Mouse (Mus musculus) liver, embryonic 16.5 days (tissue): ENCODE data around the gene Klf12. TPM values are rescaled to one million over a fixed set of nuclear protein-coding genes. Genes with fewer than 3 reads are reported as not detected.

Source experiments
- ATAC-seq: fragments of 200-750 bp; cut with Nextera tagmentation; 2 replicates; pipeline ENCODE4 v1.8.0; 2017; ENCODE audit warnings: low read depth, mild to moderate bottlenecking, moderate number of reproducible peaks, moderate library complexity
- H3K27ac ChIP-seq: fragments of 300-500 bp; sonication (generic); 2 replicates; pipeline ENCODE4 v1.5.1; 2014; ENCODE audit warnings: mild to moderate bottlenecking, low read length
- H3K27me3 ChIP-seq: fragments of 300-500 bp; sonication (generic); 2 replicates; pipeline ENCODE4 v1.6.1; 2014; ENCODE audit warnings: low read depth, low read length, mixed read lengths; ENCODE audit not compliant: control insufficient read depth, insufficient read depth
- H3K36me3 ChIP-seq: fragments of 300-500 bp; sonication (generic); 2 replicates; pipeline ENCODE4 v1.6.1; 2014; ENCODE audit warnings: mild to moderate bottlenecking; ENCODE audit not compliant: control insufficient read depth, insufficient read depth
- H3K4me1 ChIP-seq: fragments of 300-500 bp; sonication (generic); 2 replicates; pipeline ENCODE4 v1.6.1; 2014; ENCODE audit warnings: low read depth, low read length, mixed read lengths; ENCODE audit not compliant: control insufficient read depth
- H3K4me2 ChIP-seq: fragments of 300-500 bp; sonication (generic); 2 replicates; pipeline ENCODE4 v1.6.1; 2014; ENCODE audit warnings: low read depth, low read length, mixed read lengths
- H3K4me3 ChIP-seq: fragments of 300-500 bp; sonication (generic); 2 replicates; pipeline ENCODE4 v1.5.1; 2014; ENCODE audit warnings: low read depth, mild to moderate bottlenecking, low read length
- H3K9ac ChIP-seq: fragments of 300-500 bp; sonication (generic); 2 replicates; pipeline ENCODE4 v1.6.1; 2014; ENCODE audit warnings: low read depth, low read length
- H3K9me3 ChIP-seq: fragments of 300-500 bp; sonication (generic); replicated peaks from 2 replicates; pipeline ENCODE4 v1.6.1; 2016; ENCODE audit warnings: low read length; ENCODE audit not compliant: control insufficient read depth
- WGBS: fragments of 180-500 bp; shearing (Covaris S2); extraction: QIAGEN DNeasy Blood & Tissue Kit; methylation state at CpG from one replicate; pipeline ENCODE4 v1.1.7; 2014; ENCODE audit not compliant: insufficient replicate concordance; 5-methylcytosine and 5-hydroxymethylcytosine counted together
- polyA plus RNA-seq: library from polyadenylated mRNA; unstranded; fragments of >200 nt; fragmentation: Nextera tagmentation; extraction: Ambion mirVana; gene quantifications from 2 replicates; pipeline ENCODE4 v1.2.1, GENCODE M21; 2015

Klf12 gene
- polyA plus RNA-seq, 1 experiment from 2014 or later: 7.4 TPM

- Histone ChIP-seq H3K9me3 (no peaks in the 10 kb centered on the region), H3K4me3 (no peak overlapping the region), H3K27me3 (no peaks in the 10 kb centered on the region), H3K27ac (no peak overlapping the region), H3K36me3 (no peaks in the 10 kb centered on the region), H3K4me1 (no peaks in the 10 kb centered on the region), H3K9ac (no peak overlapping the region), H3K4me2 (no peak overlapping the region)
- 10% methylated on average over 4 of the region's 4 CpGs for WGBS
- ATAC-seq: no peak
Observed at GRCm38 (mm10) chr14:99931879-99932278, 352.6 kb downstream of the Klf12 start.

GRCm38 (mm10) chr14:99911912-99912311, 372.6 kb downstream of the Klf12 start:
- H3K9me3 ChIP-seq: no peaks in the 10 kb centered on the region
- no peaks in the 10 kb centered on the region for H3K4me1 ChIP-seq
- no peaks in the 10 kb centered on the region for H3K27me3 ChIP-seq
- no peak overlapping the region for H3K4me3 ChIP-seq
- H3K27ac ChIP-seq: no peak overlapping the region
- WGBS: 57% methylated on average over 3 of the region's 3 CpGs
- H3K36me3 ChIP-seq: no peaks in the 10 kb centered on the region
- H3K9ac ChIP-seq: no peak overlapping the region
- no peak for ATAC-seq
- no peak overlapping the region for H3K4me2 ChIP-seq

- Histone ChIP-seq H3K9ac (no peak overlapping the region), H3K4me1 (no peaks in the 10 kb centered on the region), H3K9me3 (no peaks in the 10 kb centered on the region), H3K4me2 (no peak overlapping the region), H3K4me3 (no peak overlapping the region), H3K27ac (no peak overlapping the region), H3K27me3 (no peaks in the 10 kb centered on the region), H3K36me3 (no peaks in the 10 kb centered on the region)
- ATAC-seq: no peak
- WGBS: 59% methylated on average over 4 of the region's 5 CpGs
Observed at GRCm38 (mm10) chr14:99910876-99911275, 373.6 kb downstream of the Klf12 start.

- Histone ChIP-seq H3K27ac (no peak overlapping the region), H3K36me3 (no peaks in the 10 kb centered on the region), H3K4me3 (no peak overlapping the region), H3K9me3 (no peaks in the 10 kb centered on the region), H3K4me1 (no peaks in the 10 kb centered on the region), H3K27me3 (no peaks in the 10 kb centered on the region), H3K9ac (no peak overlapping the region), H3K4me2 (no peak overlapping the region)
- 82% methylated on average over 3 of the region's 3 CpGs for WGBS
- ATAC-seq: no peak
Observed at GRCm38 (mm10) chr14:99900902-99901301, 383.6 kb downstream of the Klf12 start.

GRCm38 (mm10) chr14:99898861-99899260, 385.6 kb downstream of the Klf12 start:
- Histone ChIP-seq H3K4me2 (no peak overlapping the region), H3K4me3 (no peak overlapping the region), H3K36me3 (no peaks in the 10 kb centered on the region), H3K4me1 (no peaks in the 10 kb centered on the region), H3K27me3 (no peaks in the 10 kb centered on the region), H3K9me3 (no peaks in the 10 kb centered on the region), H3K9ac (no peak overlapping the region), H3K27ac (no peak overlapping the region)
- 74% methylated on average over 3 of the region's 3 CpGs for WGBS
- ATAC-seq: no peak

- no peaks in the 10 kb centered on the region for H3K27me3 ChIP-seq
- no peak for ATAC-seq
- no peaks in the 10 kb centered on the region for H3K4me1 ChIP-seq
- no peaks in the 10 kb centered on the region for H3K36me3 ChIP-seq
- H3K27ac ChIP-seq: no peak overlapping the region
- H3K4me3 ChIP-seq: no peak overlapping the region
- 14% methylated on average over 7 of the region's 7 CpGs for WGBS
- H3K4me2 ChIP-seq: no peak overlapping the region
- no peaks in the 10 kb centered on the region for H3K9me3 ChIP-seq
- no peak overlapping the region for H3K9ac ChIP-seq
Observed at GRCm38 (mm10) chr14:99894708-99895383, 389.6 kb downstream of the Klf12 start.

- Histone ChIP-seq H3K27me3 (no peaks in the 10 kb centered on the region), H3K4me1 (no peaks in the 10 kb centered on the region), H3K4me2 (no peak overlapping the region), H3K4me3 (no peak overlapping the region), H3K9ac (no peak overlapping the region), H3K9me3 (no peaks in the 10 kb centered on the region), H3K36me3 (no peaks in the 10 kb centered on the region), H3K27ac (no peak overlapping the region)
- 76% methylated on average over 14 of the region's 14 CpGs for WGBS
- ATAC-seq: no peak
Observed at GRCm38 (mm10) chr14:99894062-99894461, 390.4 kb downstream of the Klf12 start.

GRCm38 (mm10) chr14:99886503-99886902, 398.0 kb downstream of the Klf12 start:
- Histone ChIP-seq H3K4me2 (no peak overlapping the region), H3K27ac (no peak overlapping the region), H3K36me3 (no peaks in the 10 kb centered on the region), H3K9ac (no peak overlapping the region), H3K4me1 (no peaks in the 10 kb centered on the region), H3K4me3 (no peak overlapping the region), H3K27me3 (no peaks in the 10 kb centered on the region), H3K9me3 (no peaks in the 10 kb centered on the region)
- 46% methylated on average over 2 of the region's 2 CpGs for WGBS
- ATAC-seq: no peak

GRCm38 (mm10) chr14:99885562-99885961, 398.9 kb downstream of the Klf12 start:
- no peaks in the 10 kb centered on the region for H3K9me3 ChIP-seq
- no peak overlapping the region for H3K4me3 ChIP-seq
- H3K36me3 ChIP-seq: no peaks in the 10 kb centered on the region
- WGBS: 54% methylated on average over 2 of the region's 2 CpGs
- H3K9ac ChIP-seq: no peak overlapping the region
- no peak overlapping the region for H3K27ac ChIP-seq
- H3K4me1 ChIP-seq: no peaks in the 10 kb centered on the region
- ATAC-seq: no peak
- H3K4me2 ChIP-seq: no peak overlapping the region
- no peaks in the 10 kb centered on the region for H3K27me3 ChIP-seq
